Mouse (Mus musculus): ENCODE measurements around the gene Pla2g12b. TPM values are rescaled to one million over a fixed set of nuclear protein-coding genes. Genes with fewer than 3 reads are reported as not detected.

Gene Pla2g12b
- polyA plus RNA-seq, 1 experiment from 2014 or later: not detected

- 87% methylated on average over 4 of the region's 4 CpGs for WGBS
- no peaks in the 10 kb centered on the region for H3K9me3 ChIP-seq
- H3K4me3 ChIP-seq: no peak overlapping the region
- no peak overlapping the region for H3K27ac ChIP-seq (replicated peaks)
- H3K9ac ChIP-seq: no peak overlapping the region
- no peak for ATAC-seq (ENCODE audit: low read depth)
- H3K4me1 ChIP-seq (replicated peaks): no peaks in the 10 kb centered on the region
- H3K36me3 ChIP-seq: no peaks in the 10 kb centered on the region
- no peak overlapping the region for H3K4me2 ChIP-seq
- H3K27me3 ChIP-seq: no peaks in the 10 kb centered on the region
Measured at GRCm38 (mm10) chr10:59419516-59419915, 16.1 kb downstream of the Pla2g12b start.

DNA sequence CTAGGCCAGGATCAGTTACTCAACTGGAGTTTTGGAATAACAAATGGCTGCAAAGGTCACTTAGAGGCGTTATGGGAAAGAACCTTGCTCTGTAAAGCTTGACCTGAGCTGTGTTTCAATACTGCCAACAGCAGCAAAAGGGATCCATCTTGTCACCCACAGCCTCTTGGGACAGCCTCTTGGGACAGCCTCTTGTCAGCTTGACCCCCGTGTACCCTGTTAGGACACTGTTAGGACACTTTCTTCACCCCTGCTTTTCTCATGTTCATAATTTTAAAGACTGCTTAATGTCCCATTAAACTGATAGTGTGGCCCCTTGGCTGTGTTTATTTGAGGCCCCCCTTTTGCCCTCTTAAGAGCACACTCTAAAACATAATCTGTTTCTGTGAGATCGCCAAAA, 21.0 kb downstream of the Pla2g12b start:
- 67% methylated on average over 3 of the region's 3 CpGs for whole genome bisulfite sequencing
- H3K4me1 ChIP-seq (replicated peaks): peaks cover 2% of the 10 kb centered on the region
- H3K27me3 ChIP-seq: no peaks in the 10 kb centered on the region
- no peak overlapping the region for H3K9ac ChIP-seq
- no peaks in the 10 kb centered on the region for H3K9me3 ChIP-seq
- no peak overlapping the region for H3K27ac ChIP-seq (replicated peaks)
- no peak overlapping the region for H3K4me2 ChIP-seq
- H3K36me3 ChIP-seq: no peaks in the 10 kb centered on the region
- H3K4me3 ChIP-seq: no peak overlapping the region
- ATAC-seq (ENCODE audit: low read depth): no peak

- Histone ChIP-seq H3K4me2 (no peak overlapping the region), H3K4me1 (replicated peaks) (peaks cover 6% of the 10 kb centered on the region), H3K27ac (replicated peaks) (no peak overlapping the region), H3K36me3 (no peaks in the 10 kb centered on the region), H3K4me3 (no peak overlapping the region), H3K27me3 (no peaks in the 10 kb centered on the region), H3K9ac (no peak overlapping the region), H3K9me3 (no peaks in the 10 kb centered on the region)
- 90% methylated on average over 7 of the region's 7 CpGs for WGBS
- ATAC-seq (ENCODE audit: low read depth): no peak
Measured at GRCm38 (mm10) chr10:59425369-59425768, 21.9 kb downstream of the Pla2g12b start.

DNA sequence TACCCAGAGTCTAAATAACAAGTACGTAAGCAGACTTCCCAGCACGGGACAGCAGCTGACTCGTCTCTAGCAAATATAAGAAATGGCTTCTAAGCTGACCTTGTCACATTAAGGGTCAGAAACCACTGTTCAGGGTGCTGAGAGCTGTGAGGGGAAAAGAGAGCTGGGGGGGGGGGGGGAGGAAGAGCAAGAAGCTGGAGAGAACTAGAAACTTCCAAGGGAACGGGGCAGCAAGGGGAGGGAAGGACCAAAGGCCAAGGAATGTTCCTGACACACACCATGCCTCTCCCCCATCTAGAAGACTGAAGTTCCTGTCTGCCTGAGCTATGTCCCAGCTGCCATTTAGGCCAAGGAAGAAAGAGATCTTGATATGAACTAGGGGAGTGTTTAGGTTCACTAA, 22.9 kb downstream of the Pla2g12b start:
- no peak overlapping the region for H3K4me3 ChIP-seq
- H3K4me1 ChIP-seq (replicated peaks): peaks cover 6% of the 10 kb centered on the region
- no peak overlapping the region for H3K4me2 ChIP-seq
- no peak for ATAC-seq (ENCODE audit: low read depth)
- H3K36me3 ChIP-seq: no peaks in the 10 kb centered on the region
- WGBS: 85% methylated on average over 4 of the region's 4 CpGs
- H3K27me3 ChIP-seq: no peaks in the 10 kb centered on the region
- no peaks in the 10 kb centered on the region for H3K9me3 ChIP-seq
- no peak overlapping the region for H3K27ac ChIP-seq (replicated peaks)
- H3K9ac ChIP-seq: no peak overlapping the region

DNA sequence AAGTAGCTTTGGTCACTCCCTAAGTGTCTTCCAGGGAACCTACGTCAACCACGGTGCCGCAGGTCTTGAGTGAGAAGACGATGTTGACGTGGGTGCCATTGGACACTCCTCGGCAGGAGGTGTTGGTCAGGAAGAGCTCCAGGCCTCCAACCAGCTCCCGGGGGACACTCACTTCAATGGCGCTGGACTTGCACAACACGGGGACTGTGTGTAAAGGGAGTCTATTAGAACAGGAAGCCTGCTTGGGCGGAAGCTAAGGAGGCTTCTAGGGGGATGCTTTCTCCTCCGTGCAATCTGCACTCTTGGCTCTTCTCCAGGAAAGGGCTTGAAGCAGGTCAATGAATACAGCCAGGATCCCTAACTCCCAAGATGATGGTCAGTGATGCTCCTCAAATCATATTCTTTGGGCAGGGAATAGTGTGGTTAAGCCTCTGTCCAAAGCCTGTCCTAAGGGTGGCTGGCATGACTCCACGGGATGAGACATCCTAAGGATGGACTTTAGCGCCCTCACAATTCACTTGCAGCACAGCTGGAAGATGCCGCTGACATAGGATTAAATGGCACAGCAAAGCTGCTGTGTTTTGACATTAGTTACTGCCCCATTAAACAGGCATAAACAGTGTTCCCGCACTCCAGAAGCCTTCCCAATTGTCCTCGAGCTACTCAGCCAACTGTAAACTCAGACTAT, 26.1 kb downstream of the Pla2g12b start:
- Histone ChIP-seq H3K9me3 (no peaks in the 10 kb centered on the region), H3K4me3 (no peak overlapping the region), H3K4me1 (replicated peaks) (peaks cover 6% of the 10 kb centered on the region), H3K4me2 (0 out of 2 replicates have a peak overlapping the region, but pooled peaks have one; percentile 4), H3K9ac (no peak overlapping the region), H3K27ac (replicated peaks) (no peak overlapping the region), H3K36me3 (no peaks in the 10 kb centered on the region), H3K27me3 (no peaks in the 10 kb centered on the region)
- 68% methylated on average over 16 of the region's 16 CpGs for WGBS
- ATAC-seq (ENCODE audit: low read depth): no peak

GRCm38 (mm10) chr10:59430701-59431218, 27.3 kb downstream of the Pla2g12b start:
- ATAC-seq (ENCODE audit: low read depth): no peak
- Histone ChIP-seq H3K4me2 (no peak overlapping the region), H3K4me1 (replicated peaks) (peaks cover 6% of the 10 kb centered on the region), H3K27ac (replicated peaks) (no peak overlapping the region), H3K9me3 (no peaks in the 10 kb centered on the region), H3K9ac (no peak overlapping the region), H3K27me3 (no peaks in the 10 kb centered on the region), H3K4me3 (no peak overlapping the region), H3K36me3 (no peaks in the 10 kb centered on the region)
- WGBS: 78% methylated on average over 6 of the region's 6 CpGs

DNA sequence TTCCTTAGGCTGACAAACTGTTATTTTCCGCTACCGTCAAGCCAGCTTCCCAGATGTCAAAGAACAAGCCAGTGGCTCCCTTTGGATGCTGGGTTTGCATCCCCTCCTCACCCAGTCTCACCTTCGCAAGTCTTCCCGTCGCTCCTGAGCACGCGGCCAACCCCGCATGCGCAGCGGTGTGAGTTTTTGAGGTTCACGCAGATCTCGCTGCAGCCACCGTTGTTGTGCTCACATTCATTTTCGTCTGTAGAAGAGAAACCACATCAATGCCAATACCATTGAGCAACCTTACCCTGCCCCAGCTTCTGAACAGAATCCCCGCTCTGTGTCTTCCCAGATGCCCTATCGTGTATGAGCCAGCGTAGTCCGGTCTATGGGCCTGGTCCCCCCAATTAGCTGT, 32.3 kb downstream of the Pla2g12b start:
- Histone ChIP-seq H3K9ac (no peak overlapping the region), H3K4me1 (replicated peaks) (no peaks in the 10 kb centered on the region), H3K4me2 (no peak overlapping the region), H3K27me3 (no peaks in the 10 kb centered on the region), H3K4me3 (no peak overlapping the region), H3K27ac (replicated peaks) (no peak overlapping the region), H3K36me3 (no peaks in the 10 kb centered on the region), H3K9me3 (no peaks in the 10 kb centered on the region)
- no peak for ATAC-seq (ENCODE audit: low read depth)
- WGBS: 95% methylated on average over 18 of the region's 18 CpGs

- H3K4me2 ChIP-seq: no peak overlapping the region
- no peak overlapping the region for H3K9ac ChIP-seq
- ATAC-seq (ENCODE audit: low read depth): no peak
- 94% methylated on average over 12 of the region's 12 CpGs for whole genome bisulfite sequencing
- no peaks in the 10 kb centered on the region for H3K36me3 ChIP-seq
- no peaks in the 10 kb centered on the region for H3K27me3 ChIP-seq
- H3K4me1 ChIP-seq (replicated peaks): peaks cover 5% of the 10 kb centered on the region; the same call in 1 of the 2 replicates
- no peak overlapping the region for H3K4me3 ChIP-seq
- H3K27ac ChIP-seq (replicated peaks): no peak overlapping the region
- H3K9me3 ChIP-seq: no peaks in the 10 kb centered on the region
Measured at GRCm38 (mm10) chr10:59438651-59439050, 35.2 kb downstream of the Pla2g12b start.

DNA sequence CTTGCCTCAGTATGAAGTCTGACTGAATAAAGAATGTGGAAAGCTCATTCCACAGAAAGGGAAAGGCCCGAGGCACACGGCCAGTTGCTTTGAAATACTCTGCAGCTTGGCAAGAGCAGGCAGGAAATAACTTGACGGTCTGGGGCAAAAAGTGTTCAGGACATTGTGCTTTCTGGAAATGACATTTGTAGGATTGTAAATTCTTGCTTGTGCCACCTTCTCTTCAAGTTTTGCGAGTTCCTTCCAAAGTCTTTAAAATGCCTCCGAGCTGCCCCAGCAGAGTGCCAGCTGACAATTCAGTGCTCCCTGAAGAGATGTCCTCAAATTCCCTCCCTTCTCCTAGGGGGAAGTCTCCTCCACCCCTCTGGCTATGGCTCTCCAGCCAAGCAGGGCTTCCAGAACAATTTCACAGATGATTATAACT, 36.1 kb downstream of the Pla2g12b start:
- H3K9ac ChIP-seq: no peak overlapping the region

DNA sequence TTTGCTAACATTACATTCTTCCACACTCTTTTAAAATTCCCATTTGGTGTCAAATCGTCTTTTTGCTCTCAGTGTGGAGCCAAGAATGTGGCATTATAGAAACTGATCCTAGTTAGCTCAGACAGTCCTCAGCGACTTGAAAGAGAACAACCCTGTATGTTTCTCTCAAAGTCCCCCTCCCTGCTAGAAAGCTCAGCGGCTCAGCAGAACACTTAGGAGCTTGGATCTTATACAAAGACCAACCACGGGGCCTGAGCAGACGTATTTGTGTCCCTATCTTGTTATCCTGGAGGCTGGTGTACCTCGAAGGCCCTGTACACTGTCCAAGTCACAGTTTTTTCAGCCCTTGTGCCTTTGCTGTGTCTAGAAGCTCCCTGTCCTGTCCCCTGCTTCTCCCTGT, 36.7 kb downstream of the Pla2g12b start:
- Histone ChIP-seq H3K4me1 (replicated peaks) (peaks cover 9% of the 10 kb centered on the region), H3K9me3 (no peaks in the 10 kb centered on the region), H3K4me2 (no peak overlapping the region), H3K27ac (replicated peaks) (no peak overlapping the region), H3K36me3 (no peaks in the 10 kb centered on the region), H3K4me3 (no peak overlapping the region), H3K27me3 (no peaks in the 10 kb centered on the region), H3K9ac (no peak overlapping the region)
- WGBS: 69% methylated on average over 6 of the region's 6 CpGs
- ATAC-seq (ENCODE audit: low read depth): no peak

More for the DNA sequence above, 36.1 kb downstream of the Pla2g12b start:
- H3K27me3 ChIP-seq: no peaks in the 10 kb centered on the region
- H3K4me2 ChIP-seq: no peak overlapping the region
- H3K9me3 ChIP-seq: no peaks in the 10 kb centered on the region
- H3K4me1 ChIP-seq (replicated peaks): peaks cover 5% of the 10 kb centered on the region
- H3K4me3 ChIP-seq: no peak overlapping the region
- no peak for ATAC-seq (ENCODE audit: low read depth)
- WGBS: 68% methylated on average over 5 of the region's 5 CpGs
- H3K27ac ChIP-seq (replicated peaks): no peak overlapping the region
- no peaks in the 10 kb centered on the region for H3K36me3 ChIP-seq

- Histone ChIP-seq H3K36me3 (no peaks in the 10 kb centered on the region), H3K9me3 (no peaks in the 10 kb centered on the region), H3K27ac (replicated peaks) (no peak within 1 kb of the TSS), H3K4me1 (replicated peaks) (peaks cover 9% of the 10 kb centered on the region), H3K9ac (no peak within 1 kb of the TSS), H3K27me3 (no peaks in the 10 kb centered on the region), H3K4me3 (no peak within 1 kb of the TSS), H3K4me2 (no peak within 1 kb of the TSS)
- no peak for ATAC-seq (ENCODE audit: low read depth)
- WGBS: 81% methylated on average over 11 of the region's 11 CpGs
Measured at GRCm38 (mm10) chr10:59441735-59442134, 38.3 kb downstream of the Pla2g12b start, which contains the start of gene Oit3. TSS of gene Oit3 (minus strand) at chr10:59441778.

GRCm38 (mm10) chr10:59443212-59443611, 39.8 kb downstream of the Pla2g12b start:
- ATAC-seq (ENCODE audit: low read depth): no peak
- Histone ChIP-seq H3K9me3 (no peaks in the 10 kb centered on the region), H3K4me2 (no peak overlapping the region), H3K4me1 (replicated peaks) (peaks cover 9% of the 10 kb centered on the region), H3K9ac (no peak overlapping the region), H3K4me3 (no peak overlapping the region), H3K36me3 (no peaks in the 10 kb centered on the region), H3K27me3 (no peaks in the 10 kb centered on the region), H3K27ac (replicated peaks) (no peak overlapping the region)
- WGBS: 20% methylated on average over 7 of the region's 7 CpGs

- Histone ChIP-seq H3K4me1 (replicated peaks) (peaks cover 9% of the 10 kb centered on the region), H3K9me3 (no peaks in the 10 kb centered on the region), H3K4me2 (no peak overlapping the region), H3K9ac (no peak overlapping the region), H3K27ac (replicated peaks) (no peak overlapping the region), H3K36me3 (no peaks in the 10 kb centered on the region), H3K4me3 (no peak overlapping the region), H3K27me3 (no peaks in the 10 kb centered on the region)
- WGBS: 66% methylated on average over 3 of the region's 3 CpGs
- no peak for ATAC-seq (ENCODE audit: low read depth)
Measured at GRCm38 (mm10) chr10:59444106-59444505, 40.6 kb downstream of the Pla2g12b start.

All from neural tube, embryonic 13.5 days (tissue).